Mouse (Mus musculus): ENCODE data around the gene Herc3.

DNA sequence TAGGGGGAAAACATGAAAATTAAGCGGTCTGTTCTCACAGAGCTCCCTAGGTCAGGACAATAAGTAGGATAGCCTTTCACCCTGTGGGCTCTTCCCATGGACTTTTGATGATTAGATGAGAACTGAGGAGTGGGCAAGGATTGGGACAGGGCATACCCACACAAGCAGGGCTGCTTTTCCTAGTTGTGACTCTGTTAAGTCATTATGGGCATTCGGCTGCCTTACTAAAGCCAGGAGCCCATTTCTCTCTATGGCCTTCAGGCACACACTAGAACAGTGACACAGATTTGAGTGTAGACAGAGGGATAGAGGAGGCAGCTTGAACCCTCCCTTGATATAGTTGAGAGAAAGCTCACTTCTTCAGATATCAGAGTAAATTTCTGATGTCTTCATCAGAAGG lies 132.8 kb downstream of the Herc3 start:
- no peak for TF ChIP-seq CTCF (IDR thresholded peaks at IDR 0.05; ENCODE audit: borderline replicate concordance, control insufficient read depth, extremely low read depth, insufficient read depth, low read length, poor library complexity)
- no peak for TF ChIP-seq POLR2A (IDR thresholded peaks at IDR 0.05; ENCODE audit: control insufficient read depth, extremely low read depth, insufficient read depth, low read length, poor library complexity)

Measured in thymus, adult 2 months (tissue).